Mouse (Mus musculus) embryonic facial prominence, embryonic 11.5 days (tissue): ENCODE measurements around the gene Wwox. TPM values are rescaled to one million over a fixed set of nuclear protein-coding genes. Genes with fewer than 3 reads are reported as not detected.

Source experiments
- ATAC-seq: fragments of 200-750 bp; cut with Nextera tagmentation; replicated peaks from 2 replicates; pipeline ENCODE4 v1.8.0; 2017; ENCODE audit warnings: low read depth; ENCODE audit not compliant: insufficient number of reproducible peaks, low FRiP score, low TSS enrichment
- DNase-seq: peaks from one replicate; pipeline ENCODE4 v3.0.0-alpha.2; 2015; ENCODE audit warnings: low spot score
- H3K27ac ChIP-seq: fragments of 300-500 bp; sonication (generic); replicated peaks from 2 replicates; pipeline ENCODE4 v1.5.1; 2014; ENCODE audit warnings: mild to moderate bottlenecking, low read depth, low read length, control low read depth
- H3K27me3 ChIP-seq: fragments of 300-500 bp; sonication (generic); 2 replicates; pipeline ENCODE4 v1.6.1; 2014; ENCODE audit warnings: mild to moderate bottlenecking, low read length, moderate library complexity, mixed read lengths; ENCODE audit not compliant: control insufficient read depth, insufficient read depth
- H3K36me3 ChIP-seq: fragments of 300-500 bp; sonication (generic); replicated peaks from 2 replicates; pipeline ENCODE4 v1.6.1; 2014; ENCODE audit warnings: low read depth, mild to moderate bottlenecking, low read length, moderate library complexity, mixed read lengths; ENCODE audit not compliant: control insufficient read depth, insufficient read depth
- H3K4me1 ChIP-seq: fragments of 300-500 bp; sonication (generic); 2 replicates; pipeline ENCODE4 v1.6.1; 2014; ENCODE audit warnings: low read length, mixed read lengths; ENCODE audit not compliant: control insufficient read depth, insufficient read depth
- H3K4me2 ChIP-seq: fragments of 300-500 bp; sonication (generic); 2 replicates; pipeline ENCODE4 v1.6.1; 2014; ENCODE audit warnings: low read depth, mild to moderate bottlenecking, control low read depth, low read length, moderate library complexity
- H3K4me3 ChIP-seq: fragments of 300-500 bp; sonication (generic); 2 replicates; pipeline ENCODE4 v1.5.1; 2014; ENCODE audit warnings: low read depth, low read length, control low read depth
- H3K9ac ChIP-seq: fragments of 300-500 bp; sonication (generic); replicated peaks from 2 replicates; pipeline ENCODE4 v1.6.1; 2014; ENCODE audit warnings: mild to moderate bottlenecking, control low read depth, low read length
- H3K9me3 ChIP-seq: fragments of 300-500 bp; sonication (generic); replicated peaks from 2 replicates; pipeline ENCODE4 v1.6.1; 2016; ENCODE audit warnings: mild to moderate bottlenecking, low read length, inconsistent platforms, mixed read lengths; ENCODE audit not compliant: control insufficient read depth
- WGBS: fragments of 180-500 bp; shearing (Covaris S2); extraction: QIAGEN DNeasy Blood & Tissue Kit; methylation state at CpG from one replicate; pipeline ENCODE4 v1.1.7; 2014; 5-methylcytosine and 5-hydroxymethylcytosine counted together
- polyA plus RNA-seq: library from polyadenylated mRNA; unstranded; fragments of >200 nt; fragmentation: Nextera tagmentation; extraction: Ambion mirVana; gene quantifications from 2 replicates; pipeline ENCODE4 v1.2.1, GENCODE M21; 2014

The Wwox gene
- polyA plus RNA-seq, 1 experiment from 2014 or later = 7.2 TPM

DNA sequence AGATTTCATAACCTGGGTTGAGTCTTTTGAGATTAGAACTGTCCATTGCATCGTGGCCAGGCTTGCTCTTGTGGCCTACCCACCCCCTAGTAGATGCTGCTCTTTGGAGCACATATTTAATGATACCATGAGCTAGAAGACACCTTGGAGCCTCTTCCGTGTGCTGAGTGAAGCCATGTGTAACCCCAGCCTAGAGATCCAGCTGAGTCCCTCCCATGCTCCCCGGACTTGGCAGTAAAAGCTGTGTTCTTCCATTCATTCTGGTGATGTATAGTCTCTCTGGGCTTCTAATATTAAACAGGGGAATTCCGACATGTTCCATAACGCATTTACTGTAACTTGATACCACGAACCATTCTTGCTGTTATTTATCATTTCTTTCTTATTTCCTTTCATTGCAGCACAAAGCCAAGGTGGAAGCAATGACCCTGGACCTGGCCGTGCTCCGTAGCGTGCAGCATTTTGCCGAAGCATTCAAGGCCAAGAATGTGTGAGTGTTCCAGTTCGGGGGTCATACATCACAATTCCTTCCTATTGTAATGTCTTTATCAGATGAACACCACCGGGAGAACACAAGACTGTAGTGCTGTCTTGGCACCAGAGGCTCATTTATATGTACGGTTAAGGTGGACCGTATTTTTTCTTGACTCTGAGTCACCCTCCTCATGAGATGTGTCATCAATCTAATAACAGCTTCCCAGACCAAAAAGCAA, 240.1 kb downstream of the Wwox start:
- Histone ChIP-seq H3K36me3 (no peaks in the 10 kb centered on the region), H3K9me3 (no peaks in the 10 kb centered on the region), H3K27ac (no peak overlapping the region), H3K27me3 (no peaks in the 10 kb centered on the region), H3K4me3 (no peak overlapping the region), H3K4me2 (no peak overlapping the region), H3K9ac (no peak overlapping the region), H3K4me1 (no peaks in the 10 kb centered on the region)
- no peak for DNase-seq
- ATAC-seq = no peak
- 83% methylated on average over 14 of the region's 14 CpGs for WGBS

DNA sequence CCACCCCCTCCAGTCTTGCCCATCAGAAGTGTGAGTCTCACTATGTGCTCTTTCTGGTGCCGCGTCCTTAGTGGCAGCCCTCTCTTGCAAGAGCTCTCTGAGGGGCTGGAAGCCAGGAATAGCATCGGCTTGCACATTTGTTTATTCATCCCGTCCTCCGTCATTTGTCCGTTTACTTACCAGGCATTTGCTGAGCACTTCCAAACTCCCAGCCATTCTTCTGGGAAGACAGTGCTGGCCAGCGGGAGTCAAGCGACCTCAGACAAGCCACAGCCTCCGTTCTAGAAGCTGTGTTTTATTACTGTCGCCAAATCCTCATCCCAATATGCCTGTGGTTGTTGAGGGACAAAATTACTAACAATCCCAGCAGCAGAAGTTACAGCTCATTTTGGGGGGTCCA, 241.7 kb downstream of the Wwox start:
- no peaks in the 10 kb centered on the region for H3K27me3 ChIP-seq
- no peak overlapping the region for H3K4me3 ChIP-seq
- no peaks in the 10 kb centered on the region for H3K9me3 ChIP-seq
- WGBS = 74% methylated on average over 10 of the region's 10 CpGs
- no peak overlapping the region for H3K9ac ChIP-seq
- DNase-seq = no peak
- no peak overlapping the region for H3K4me2 ChIP-seq
- H3K36me3 ChIP-seq = no peaks in the 10 kb centered on the region
- H3K27ac ChIP-seq = no peak overlapping the region
- no peak for ATAC-seq
- no peaks in the 10 kb centered on the region for H3K4me1 ChIP-seq

DNA sequence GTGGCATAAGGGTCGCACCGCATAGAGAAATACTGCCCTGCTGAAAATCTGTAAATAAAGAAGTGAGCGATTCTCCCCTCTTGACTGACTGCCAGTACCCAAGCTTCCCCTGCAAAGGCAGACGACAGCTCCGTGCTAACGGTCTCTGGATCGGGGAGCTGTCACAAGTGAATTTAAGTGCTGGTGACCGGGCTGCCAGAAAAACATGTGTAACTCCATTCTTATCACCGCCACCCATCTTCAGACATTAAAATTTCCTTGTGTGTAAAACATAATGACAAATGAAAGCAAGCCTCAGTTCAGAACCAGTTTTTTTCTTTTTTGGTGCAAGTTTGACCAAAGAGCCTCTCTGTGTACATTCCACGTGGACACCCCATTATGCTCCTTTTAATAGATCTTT, 242.7 kb downstream of the Wwox start:
- no peak for DNase-seq
- Histone ChIP-seq H3K9ac (no peak overlapping the region), H3K4me3 (no peak overlapping the region), H3K9me3 (no peaks in the 10 kb centered on the region), H3K36me3 (no peaks in the 10 kb centered on the region), H3K4me1 (no peaks in the 10 kb centered on the region), H3K27me3 (no peaks in the 10 kb centered on the region), H3K27ac (no peak overlapping the region), H3K4me2 (no peak overlapping the region)
- no peak for ATAC-seq
- WGBS = 75% methylated on average over 10 of the region's 10 CpGs

DNA sequence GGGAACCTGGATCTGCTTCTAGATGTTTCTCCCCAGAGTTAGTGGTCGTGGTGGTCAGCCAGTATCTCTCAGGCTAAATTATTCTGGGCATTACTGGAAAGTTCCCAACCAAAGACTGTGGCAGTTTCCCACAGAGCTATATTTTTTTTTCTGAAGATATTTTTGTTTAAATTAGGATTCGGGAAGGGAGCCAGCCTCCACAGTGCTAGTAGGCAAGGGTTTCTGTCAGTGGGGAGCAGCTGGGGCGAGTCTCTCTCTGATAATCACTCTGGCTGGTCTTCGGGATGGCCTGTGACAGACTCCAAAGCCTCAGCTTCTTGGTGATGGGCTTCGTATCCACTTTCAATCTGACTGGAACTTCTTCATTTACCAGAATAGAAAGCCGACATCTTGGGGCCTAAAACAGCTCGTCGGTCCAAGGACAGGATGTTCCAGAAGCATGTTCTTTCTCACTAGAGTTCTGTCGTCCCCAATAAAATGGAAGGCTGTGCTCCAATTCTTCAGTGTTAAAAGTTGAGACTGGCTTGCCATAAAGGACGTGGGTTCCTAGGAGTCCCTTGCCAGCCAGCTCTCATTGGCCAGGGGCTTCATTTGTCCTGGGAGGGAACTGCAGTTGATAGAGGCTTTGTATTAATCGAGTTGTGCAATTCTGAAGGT, 244.7 kb downstream of the Wwox start:
- no peak for ATAC-seq

DNA sequence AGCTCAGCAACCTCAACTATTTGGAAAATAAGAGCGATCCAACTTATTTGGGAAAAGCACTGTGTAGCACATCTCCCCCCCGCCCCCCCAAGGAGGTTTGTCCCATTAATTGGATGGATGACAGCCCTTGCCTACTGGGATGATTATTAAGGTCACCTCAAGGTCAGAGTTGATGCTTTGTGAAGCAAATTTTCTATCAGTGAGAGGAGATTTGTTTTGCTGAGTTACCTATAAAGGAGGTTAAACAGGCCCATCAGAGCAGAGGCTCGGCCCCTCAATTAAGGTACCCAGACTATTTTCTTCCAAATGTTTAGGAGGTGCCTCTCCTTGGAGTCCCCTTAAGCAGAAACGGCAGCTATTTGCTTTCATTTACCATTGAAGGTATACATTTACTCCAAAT, 247.0 kb downstream of the Wwox start:
- H3K36me3 ChIP-seq = no peaks in the 10 kb centered on the region
- no peak for DNase-seq
- H3K27ac ChIP-seq = no peak overlapping the region
- no peaks in the 10 kb centered on the region for H3K9me3 ChIP-seq
- H3K4me2 ChIP-seq = no peak overlapping the region
- no peak overlapping the region for H3K4me3 ChIP-seq
- no peak overlapping the region for H3K9ac ChIP-seq
- H3K4me1 ChIP-seq = no peaks in the 10 kb centered on the region
- 75% methylated on average over 4 of the region's 4 CpGs for WGBS
- no peaks in the 10 kb centered on the region for H3K27me3 ChIP-seq
- ATAC-seq = no peak

More for the DNA sequence above, 244.7 kb downstream of the Wwox start:
- Histone ChIP-seq H3K9ac (no peak overlapping the region), H3K4me3 (no peak overlapping the region), H3K9me3 (no peaks in the 10 kb centered on the region), H3K27ac (no peak overlapping the region), H3K27me3 (no peaks in the 10 kb centered on the region), H3K4me2 (no peak overlapping the region), H3K4me1 (no peaks in the 10 kb centered on the region), H3K36me3 (no peaks in the 10 kb centered on the region)
- 86% methylated on average over 11 of the region's 11 CpGs for WGBS
- no peak for DNase-seq

DNA sequence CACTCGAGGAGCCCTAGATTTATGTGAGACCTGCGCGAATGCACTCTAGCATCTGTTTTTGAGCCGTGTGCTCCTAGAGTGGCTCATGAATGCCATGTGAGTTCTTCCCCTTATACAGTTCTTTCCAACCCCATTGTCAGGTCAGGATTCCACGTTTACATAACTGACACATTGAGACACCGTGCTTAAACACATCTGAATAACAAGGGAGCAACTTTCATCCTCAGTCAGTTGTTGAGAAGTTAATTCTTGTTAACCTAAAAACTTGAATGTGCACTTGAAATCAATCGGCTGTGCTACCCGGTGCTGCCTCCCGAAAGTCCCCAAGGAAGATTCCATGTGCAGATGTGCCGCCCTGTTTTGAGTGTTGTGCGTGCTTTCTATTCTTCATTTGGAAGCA, 249.3 kb downstream of the Wwox start:
- no peak overlapping the region for H3K27ac ChIP-seq
- H3K4me2 ChIP-seq = no peak overlapping the region
- H3K36me3 ChIP-seq = no peaks in the 10 kb centered on the region
- H3K9ac ChIP-seq = no peak overlapping the region
- DNase-seq = no peak
- 89% methylated on average over 11 of the region's 11 CpGs for WGBS
- H3K4me3 ChIP-seq = no peak overlapping the region
- ATAC-seq = no peak
- H3K4me1 ChIP-seq = no peaks in the 10 kb centered on the region
- H3K9me3 ChIP-seq = no peaks in the 10 kb centered on the region
- H3K27me3 ChIP-seq = no peaks in the 10 kb centered on the region

DNA sequence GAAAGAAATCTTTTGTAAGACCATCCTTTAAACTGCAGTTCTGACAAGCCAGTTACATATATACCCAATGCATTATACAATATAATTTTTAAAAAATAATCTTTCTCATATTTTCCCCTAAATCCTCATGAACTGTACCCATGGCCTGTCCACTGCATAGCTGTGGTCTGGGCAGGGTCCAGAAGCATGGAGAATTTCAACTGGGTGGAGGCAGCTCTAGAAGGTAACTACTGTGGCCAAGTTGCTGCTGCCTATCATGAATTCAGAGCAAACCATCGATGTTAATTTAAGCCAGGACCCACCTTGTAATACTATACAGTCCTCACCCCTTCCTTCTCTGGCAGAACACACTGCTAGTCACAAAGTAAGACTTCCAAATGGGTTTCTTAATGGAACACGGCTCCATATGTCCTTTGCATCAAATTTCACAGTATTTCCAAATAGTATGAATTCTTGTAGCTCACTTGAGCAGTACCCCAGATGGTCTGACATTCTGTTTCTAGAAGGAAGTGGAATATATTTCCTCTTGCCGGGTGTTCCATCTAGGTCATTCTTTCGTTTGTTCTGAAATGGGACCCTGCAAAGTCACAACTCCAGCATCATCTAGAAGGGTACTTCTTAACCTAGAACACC, 255.2 kb downstream of the Wwox start:
- WGBS = 70% methylated on average over 4 of the region's 4 CpGs
- H3K27me3 ChIP-seq = no peaks in the 10 kb centered on the region
- no peaks in the 10 kb centered on the region for H3K9me3 ChIP-seq
- H3K4me1 ChIP-seq = no peaks in the 10 kb centered on the region
- no peak overlapping the region for H3K9ac ChIP-seq
- H3K27ac ChIP-seq = no peak overlapping the region
- ATAC-seq = no peak
- no peaks in the 10 kb centered on the region for H3K36me3 ChIP-seq
- H3K4me3 ChIP-seq = no peak overlapping the region
- no peak overlapping the region for H3K4me2 ChIP-seq
- no peak for DNase-seq

DNA sequence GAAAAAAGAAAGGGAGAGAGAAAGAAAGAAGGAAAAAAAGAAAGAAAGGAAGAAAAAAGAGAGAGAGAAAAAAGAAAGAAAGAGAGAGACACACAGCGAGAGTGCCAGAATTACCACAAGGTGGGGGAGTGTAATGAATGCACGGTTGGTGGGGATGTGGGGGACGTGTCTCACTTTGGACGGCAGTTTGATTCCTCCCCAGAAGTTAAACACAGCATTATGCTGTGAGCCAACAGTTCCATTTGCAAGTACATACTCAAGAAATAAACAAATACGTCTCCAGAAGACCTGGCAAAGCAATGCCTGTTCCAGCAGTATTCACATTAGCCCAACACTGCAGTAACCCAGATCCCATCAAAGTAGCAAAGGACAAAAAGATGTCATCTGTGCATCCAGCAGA, 264.1 kb downstream of the Wwox start:
- Histone ChIP-seq H3K4me2 (no peak overlapping the region), H3K4me1 (no peaks in the 10 kb centered on the region), H3K27me3 (no peaks in the 10 kb centered on the region), H3K9ac (no peak overlapping the region), H3K4me3 (no peak overlapping the region), H3K36me3 (no peaks in the 10 kb centered on the region), H3K27ac (no peak overlapping the region), H3K9me3 (no peaks in the 10 kb centered on the region)
- 82% methylated on average over 5 of the region's 5 CpGs for WGBS
- ATAC-seq = no peak
- no peak for DNase-seq
